Mouse (Mus musculus) liver, adult 2 months (tissue): Measurements from ENCODE around the gene Tnrc6a.

Experiments
- CTCF ChIP-seq: fragments of 200-500 bp; IDR thresholded peaks from 2 replicates; pipeline ENCODE4 v1.5.1; 2011; ENCODE audit warnings: low read depth, low read length, control low read depth
- POLR2A ChIP-seq: fragments of 200-500 bp; IDR thresholded peaks from 2 replicates; pipeline ENCODE4 v1.6.1; 2011; ENCODE audit warnings: low read length, control low read depth; ENCODE audit not compliant: insufficient read depth; ENCODE audit errors: extremely low read depth

DNA sequence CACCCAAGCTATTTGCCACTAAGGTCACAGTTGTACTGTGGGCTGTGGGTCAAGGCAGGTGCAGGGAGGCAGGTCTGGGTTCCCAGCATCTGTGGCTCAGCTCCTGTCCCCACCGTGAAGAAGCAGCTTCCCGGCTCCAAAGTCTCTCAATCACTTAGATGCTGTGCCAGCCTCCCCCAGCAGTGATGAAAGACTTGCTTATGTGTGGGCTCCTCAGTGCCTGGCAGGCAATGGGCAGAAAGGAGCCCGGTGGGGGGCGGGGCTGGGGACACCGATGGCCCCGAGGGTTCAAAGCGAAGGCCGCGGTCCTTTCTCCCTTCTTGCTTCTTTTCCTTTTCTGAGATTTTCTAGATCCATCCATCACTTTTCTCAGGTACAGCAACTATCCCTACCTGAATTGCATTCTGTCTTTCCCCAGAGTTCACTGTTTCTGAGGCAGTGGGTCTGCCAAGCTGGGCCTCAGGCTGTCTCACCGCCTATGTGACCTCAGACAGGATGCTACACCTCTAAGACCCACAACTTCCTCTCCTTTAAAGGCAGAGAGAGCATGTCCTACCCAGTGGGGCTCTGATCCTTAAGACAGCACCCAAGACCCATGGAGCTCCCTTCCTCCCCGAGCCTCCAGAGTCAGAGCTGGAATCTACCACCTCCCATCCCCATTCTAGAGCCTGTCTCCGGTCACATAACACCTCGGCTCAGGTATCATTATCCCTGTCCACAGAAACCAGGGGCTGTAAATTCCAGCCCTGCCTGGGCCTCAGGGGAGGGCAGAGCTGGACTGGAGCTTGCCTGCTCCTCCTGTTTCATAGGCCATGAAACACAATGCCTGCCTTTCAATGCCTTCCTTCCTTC is 96.3 kb downstream of the Tnrc6a start:
- no peak for TF ChIP-seq CTCF
- TF ChIP-seq POLR2A = no peak
